Mouse (Mus musculus) thymus, postnatal 4 days (tissue): ENCODE results near the gene Lnpep.
"Not testable (repeated sequence)": the region's sequence is repeated elsewhere in the genome, so short reads cannot be mapped to it uniquely, and the experiment has no call there.

Source experiments
- DNase-seq: peaks from one replicate; pipeline ENCODE4 v3.0.0; 2021

The Lnpep gene

DNA sequence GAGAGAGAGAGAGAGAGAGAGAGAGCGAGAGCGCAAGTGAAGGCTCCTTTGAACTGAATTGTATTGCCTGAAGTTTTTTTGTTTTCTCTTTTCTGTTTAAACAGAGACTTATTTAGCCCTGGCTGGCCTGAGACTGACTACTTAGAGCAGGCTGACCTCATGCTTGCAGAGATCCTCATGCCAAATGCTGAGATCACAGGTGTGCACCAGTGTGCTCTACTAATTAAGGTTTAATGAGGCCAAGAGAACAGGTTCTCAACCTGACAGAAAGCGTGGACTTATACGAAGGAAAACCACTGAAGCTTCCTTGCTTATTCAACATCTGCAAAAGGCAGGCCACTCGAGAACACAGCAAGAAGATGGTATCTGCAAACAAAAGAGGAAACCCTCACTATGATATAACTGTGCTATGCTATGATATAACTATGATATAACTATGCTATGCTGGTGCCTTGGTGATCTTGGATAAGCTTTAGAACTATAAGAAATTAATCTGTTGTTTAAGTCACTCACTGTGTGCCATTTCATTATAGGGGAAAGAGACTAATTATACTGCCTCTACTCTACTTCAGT is 16.3 kb downstream of the Lnpep start:
- DNase-seq = no peak

DNA sequence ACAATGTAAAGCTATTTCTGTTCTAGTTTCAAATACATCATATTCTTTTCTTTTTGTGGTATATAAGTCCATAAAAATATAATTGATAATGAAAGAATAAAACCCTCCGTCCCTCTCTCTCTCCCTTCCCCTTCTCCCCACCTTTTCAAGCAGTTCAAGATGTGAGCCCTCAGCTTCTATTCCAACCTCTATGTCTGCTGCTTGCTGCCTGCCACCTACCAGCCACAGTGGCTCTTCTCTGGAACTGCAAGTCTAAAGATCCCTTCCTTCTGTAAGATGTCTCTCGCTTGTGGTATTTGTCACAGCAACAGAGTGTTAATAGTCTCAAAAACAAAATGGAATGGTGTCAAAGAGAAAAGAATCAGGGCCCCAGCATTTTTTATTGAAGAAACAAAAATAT is 20.3 kb downstream of the Lnpep start:
- no peak for DNase-seq

DNA sequence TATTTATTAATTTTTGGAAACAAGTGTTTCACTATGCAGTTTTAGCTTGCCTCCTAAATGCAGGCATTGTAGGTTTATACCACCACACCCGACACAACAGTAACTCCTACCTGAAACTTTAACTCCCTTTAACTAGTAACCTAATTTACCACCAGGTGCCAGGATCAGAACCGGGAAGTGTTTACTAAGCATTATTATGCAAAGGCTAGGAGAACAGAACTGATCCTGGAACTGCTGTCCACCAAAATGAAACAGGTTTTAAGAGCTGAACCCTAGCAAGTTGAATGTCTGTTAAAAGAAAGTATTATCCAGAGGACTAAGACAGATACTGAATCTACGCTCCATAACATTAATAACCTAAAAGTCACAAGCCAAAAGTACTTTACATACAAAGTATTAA is 21.2 kb downstream of the Lnpep start:
- DNase-seq = no peak

DNA sequence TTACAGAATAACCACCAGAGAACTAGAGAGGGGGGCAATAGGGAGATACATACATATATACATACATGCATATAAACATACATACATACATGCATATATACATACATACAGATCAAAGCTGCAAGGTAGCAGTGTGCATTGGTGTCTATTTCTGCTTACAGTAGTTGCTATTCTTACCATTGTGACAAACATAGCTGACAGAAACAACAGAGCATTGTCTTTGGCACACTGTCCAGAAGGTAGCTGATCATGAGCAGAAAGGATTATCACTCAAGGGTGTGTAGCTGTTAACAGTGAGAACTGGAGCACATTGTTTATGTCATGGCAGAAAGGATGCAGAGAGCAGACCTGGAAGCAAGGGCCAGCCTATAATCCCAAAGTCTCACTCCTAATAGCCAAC is 22.1 kb downstream of the Lnpep start:
- no peak for DNase-seq

DNA sequence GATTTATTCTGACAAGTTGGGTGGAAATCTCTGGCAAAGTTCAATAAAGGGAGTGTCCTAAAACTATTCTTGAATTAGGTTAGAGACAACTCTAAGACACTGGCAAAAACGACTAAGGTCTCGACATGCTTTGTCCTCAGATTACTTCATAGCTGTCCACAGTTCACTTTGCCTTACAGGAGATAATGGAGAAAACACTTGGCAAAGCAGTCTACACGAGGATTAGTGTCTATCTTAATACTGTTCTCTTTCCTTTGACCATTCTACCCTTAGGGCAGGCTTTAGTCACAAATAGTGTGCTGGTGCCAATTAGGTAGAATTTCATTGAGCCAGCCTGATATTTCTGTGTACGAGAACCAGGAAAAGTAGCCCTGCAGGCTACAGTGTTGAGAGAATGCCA is 22.5 kb downstream of the Lnpep start:
- DNase-seq = no peak

DNA sequence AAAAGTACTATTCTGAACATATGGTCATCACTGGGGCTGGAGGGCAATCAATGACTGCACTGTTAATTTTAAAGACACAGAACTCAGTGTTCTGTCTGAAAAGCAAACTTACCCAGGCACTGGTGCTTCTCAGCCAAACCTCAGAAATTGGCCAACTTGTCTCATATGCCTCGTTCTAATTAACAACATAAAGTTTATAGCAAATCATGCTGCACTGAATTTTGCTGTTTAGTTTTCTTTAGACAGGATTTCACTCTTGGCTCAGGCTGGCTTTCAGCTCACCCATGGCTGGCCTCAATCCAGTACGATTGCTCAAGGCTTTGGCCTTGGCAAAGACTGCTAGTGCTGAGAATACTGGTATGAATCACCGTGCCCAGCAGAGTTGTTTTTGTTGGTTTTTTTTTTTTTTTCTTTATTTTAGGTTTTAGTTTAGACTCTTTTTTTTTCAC is 24.0 kb downstream of the Lnpep start:
- DNase-seq = no peak

DNA sequence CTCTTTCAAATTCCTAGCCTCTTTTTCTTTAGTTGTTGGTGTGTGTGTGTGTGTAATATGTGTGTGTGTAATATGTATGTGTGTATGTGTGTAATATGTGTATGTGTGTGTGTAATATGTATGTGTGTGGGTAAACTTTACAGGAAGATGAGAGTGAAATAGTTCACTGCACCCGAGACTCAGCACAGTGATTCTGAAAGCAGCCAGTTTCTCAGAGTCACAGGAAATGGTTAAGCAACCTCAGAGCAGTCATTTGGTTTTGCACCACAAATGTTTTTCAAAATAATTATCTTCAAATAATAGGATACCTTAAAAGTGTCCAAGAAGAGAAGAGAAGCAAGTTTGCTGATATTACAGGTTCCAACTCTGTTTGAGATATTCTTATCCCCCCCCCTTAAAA is 24.8 kb downstream of the Lnpep start:
- no peak for DNase-seq

DNA sequence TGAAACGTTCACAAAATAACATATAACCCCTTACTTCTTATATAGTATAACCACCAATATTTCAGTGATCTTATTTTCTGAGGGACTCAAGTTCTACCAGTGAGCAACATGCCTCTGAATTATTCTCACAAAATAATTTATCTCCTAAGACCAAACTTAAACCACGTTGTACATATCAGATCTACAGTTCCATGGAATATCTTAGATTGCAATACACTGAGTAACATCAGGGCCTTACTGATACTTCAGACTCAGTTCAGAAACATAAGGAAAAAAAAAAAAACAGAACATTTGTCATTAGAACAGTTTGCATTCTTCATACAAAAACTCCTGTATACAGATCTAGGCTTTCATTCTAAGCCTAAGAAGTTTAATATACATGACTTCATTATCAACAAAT is 26.5 kb downstream of the Lnpep start:
- no peak for DNase-seq

DNA sequence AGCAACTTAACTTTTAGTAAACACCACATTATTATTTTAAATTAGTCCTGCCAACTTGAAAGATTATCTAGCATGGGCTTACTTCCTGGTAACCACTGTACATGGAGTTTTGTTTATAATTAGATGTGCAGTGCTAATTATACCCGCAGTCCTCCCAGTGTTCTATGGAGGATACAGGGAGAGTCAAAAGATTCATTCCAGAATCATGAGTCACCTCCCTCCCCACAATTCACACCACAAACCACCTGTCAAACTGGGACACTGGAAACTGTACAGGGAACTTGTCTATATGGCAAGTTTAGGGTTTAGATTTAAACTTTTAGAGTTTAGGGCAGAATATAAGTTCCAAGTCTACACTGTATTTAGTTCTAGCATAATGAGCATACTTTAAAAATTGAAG is 31.9 kb downstream of the Lnpep start:
- DNase-seq = no peak

DNA sequence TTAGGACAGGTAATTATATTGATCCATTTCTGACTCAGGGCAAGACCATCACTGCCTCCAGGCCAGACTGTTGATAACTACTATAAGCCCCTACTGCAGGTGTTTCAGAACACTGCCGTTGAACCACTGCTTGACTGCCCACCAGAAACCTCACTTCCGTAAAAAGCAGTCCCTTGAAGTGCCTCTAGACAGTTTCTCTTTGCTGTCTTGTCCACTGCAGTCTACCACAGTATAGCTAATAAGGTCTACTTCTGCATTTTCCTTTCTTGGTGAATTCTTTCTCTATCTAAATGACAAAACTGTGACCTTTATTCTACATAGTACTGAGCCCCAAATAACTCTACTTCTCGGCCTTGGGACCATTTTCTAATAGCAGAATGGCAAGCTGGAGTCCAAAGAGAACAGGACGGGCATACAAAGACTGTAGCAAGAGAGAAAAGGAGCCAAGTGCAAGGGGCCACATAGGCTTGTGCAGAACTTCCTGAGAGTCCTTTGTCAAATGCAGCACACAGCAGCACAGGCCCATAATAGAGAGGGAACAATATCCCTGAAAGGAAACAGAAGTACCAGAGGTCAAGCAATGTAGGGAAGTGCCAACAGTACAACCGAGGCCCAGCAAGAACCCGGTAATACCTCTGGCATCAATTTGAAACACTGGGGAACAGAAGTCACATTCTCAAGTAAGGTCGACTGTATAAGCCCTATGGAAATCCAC is 37.4 kb downstream of the Lnpep start:
- DNase-seq = no peak

DNA sequence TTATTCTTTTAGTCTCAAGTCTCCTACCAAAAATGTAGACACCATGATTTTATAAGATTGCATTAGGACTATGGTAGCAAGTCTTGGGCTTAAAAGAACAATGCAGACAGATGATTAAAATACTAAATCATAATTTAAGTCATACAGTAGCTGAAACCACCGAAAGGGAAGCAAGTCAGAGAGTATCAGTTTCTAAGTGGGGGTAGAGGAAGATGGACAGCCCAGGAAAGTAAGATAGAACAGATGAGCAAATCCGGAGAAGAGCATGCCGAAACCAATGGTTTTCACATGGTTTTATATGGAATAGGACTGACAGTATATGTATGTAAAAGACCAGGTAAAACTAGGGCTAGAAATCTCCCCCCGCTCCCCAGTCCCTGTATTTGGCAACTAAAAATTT is 39.7 kb downstream of the Lnpep start:
- DNase-seq = no peak

DNA sequence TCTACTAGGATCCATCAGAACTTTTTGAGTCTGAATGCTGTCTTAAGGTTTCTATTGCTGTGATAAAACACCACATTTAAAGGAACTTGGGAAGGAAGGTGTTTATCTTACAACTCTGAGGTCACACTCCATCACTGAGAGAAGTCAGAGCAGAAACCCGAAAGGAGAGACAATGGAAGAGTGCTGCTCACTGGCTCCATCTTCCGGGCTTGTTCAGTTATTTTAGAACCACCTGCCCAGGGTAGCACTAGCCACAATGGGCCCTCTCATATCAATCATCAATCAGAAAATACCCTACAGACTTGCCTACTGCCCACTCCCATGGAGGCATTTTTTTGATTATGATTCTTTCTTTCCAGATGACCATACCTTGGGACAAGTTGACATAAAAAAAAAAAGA is 41.0 kb downstream of the Lnpep start:
- peak; percentile 27 for DNase-seq

DNA sequence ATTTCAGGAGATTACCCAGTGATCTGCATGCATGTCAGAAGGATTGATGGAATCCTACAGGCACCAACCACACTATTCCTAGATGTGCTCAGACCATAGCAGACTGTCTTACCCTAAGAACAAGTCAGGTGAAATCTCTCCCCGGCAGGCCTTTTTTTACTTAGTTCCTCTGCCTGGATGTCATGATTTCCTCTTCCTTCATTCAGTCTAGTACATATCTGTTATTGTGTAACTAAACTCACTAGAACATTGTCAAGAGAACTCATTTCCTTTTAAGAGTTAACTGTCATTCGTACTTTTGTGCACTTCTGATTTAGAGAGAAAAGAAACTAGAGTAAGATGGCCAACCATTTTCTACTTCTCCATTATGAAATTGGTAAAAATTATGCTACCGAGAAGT is 43.6 kb downstream of the Lnpep start:
- DNase-seq = no peak

DNA sequence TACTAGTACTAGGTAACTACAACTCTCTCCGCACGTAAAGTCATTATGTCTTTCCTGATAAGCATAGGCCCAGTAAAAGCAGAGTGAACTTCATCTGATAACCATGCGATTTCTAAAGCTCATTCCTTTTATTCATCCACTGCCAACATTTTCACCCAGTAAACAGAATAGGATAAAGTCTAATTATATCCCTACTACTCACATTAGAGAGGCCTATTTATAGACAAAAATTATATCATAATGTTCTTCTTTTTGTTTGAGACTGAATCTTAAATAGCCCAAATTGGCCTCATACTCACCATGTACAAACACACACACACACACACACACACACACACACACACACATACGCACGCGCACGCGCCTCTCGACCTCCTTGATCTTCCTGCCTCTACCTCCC is 48.5 kb downstream of the Lnpep start:
- no peak for DNase-seq

DNA sequence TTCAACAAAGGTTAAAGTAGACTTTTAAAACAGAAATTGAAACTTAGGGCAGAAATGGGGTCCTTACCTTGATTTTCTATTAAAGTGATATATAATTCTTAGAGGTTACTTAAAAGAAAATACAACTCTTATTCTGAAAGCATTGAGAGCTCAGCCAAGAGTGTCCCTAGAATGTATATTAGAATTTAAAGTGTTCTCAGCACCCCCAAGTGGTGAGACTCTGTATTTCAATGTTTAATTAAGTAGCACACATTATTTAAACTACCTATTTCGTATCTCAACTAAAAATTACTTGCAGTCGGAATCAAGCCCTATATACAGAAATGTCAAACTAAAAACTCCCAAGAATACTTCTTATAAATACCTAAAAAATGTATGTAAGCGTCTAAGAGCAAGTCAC is 57.8 kb downstream of the Lnpep start:
- no peak for DNase-seq

DNA sequence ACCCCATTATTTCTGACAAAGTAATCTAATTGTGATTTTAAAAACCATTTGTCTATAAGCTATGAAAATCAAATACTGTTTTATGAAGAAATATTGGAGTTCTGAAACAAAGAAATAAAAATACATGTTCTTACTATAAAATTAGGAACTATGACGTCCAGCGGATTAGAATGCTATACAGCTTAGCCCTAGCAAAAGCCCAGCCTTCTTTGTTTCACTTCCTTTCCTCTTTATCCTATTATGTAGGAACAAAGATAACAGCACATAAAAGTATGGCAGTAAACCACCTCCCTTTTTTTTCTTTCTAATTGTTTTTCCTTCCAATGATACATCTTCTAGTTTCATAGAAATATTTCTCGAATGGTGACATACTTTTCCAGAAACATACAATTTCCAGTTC is 75.9 kb downstream of the Lnpep start:
- no peak for DNase-seq

DNA sequence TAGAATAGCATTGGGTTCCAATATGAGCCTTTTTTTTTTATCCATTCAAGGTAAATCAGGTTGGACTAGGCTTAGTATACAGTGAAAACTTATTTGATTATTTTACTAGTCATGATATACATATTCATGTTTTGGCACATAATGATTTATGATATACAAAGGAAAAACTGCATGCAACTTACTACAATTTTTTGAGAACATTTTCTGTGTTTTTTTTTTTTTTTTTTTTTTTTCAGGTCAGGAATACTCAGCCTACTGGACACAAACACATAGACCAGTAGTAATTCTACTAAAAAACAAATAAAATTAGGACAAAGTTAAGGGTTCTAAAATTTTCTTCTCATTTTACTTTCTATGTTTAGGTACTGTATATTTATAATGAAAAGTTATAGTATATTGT is 93.5 kb downstream of the Lnpep start:
- DNase-seq = no peak

DNA sequence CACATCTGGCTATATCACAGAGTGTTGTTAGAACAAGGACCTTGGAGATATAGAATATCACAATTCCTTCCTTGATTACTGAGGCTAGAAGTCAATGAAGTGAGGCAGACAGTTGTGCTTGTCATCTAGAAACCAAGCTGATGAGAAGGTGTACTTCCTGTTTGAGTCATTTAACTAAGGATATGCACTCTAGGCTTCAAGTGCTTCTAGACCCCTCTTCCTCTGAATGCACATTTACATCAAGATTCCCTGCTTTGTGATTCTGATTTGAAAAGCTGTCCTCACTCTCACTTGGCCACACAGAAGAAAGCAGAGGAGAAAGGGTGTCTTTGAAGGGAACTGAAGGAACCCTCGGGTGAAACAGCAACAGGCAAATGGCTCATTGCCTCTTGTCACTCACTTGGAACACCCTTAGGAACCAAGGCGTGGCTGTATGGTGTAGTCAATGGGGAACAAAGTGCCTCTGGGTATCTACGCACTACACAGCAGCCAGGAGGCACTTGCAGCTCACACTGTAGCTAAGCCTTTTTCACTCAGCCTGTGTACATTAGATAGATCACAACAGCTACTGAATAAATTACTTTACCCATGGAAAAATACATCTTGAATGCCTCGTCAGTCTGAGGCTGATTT is 108.3 kb downstream of the Lnpep start:
- DNase-seq = no peak

DNA sequence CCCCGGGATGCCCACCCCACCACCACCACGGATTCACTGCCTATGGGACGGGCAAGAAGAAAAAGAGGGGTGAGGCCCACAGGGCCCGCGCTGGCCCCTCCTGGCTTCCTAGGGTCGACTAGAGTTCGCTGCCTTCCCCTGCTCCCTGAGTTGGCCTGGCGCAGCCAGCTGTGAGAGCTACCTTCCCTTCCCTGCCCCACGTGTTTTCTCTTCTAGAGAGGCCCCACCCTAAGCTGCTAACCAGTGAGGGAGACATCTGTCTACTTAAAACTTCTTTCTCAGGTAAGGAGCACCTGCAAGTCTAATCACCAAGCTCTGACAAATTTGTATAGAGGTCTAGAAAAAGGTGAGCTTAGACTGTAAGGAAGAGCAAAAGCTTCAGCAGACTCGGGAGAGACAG is 118.2 kb downstream of the Lnpep start:
- no peak for DNase-seq

DNA sequence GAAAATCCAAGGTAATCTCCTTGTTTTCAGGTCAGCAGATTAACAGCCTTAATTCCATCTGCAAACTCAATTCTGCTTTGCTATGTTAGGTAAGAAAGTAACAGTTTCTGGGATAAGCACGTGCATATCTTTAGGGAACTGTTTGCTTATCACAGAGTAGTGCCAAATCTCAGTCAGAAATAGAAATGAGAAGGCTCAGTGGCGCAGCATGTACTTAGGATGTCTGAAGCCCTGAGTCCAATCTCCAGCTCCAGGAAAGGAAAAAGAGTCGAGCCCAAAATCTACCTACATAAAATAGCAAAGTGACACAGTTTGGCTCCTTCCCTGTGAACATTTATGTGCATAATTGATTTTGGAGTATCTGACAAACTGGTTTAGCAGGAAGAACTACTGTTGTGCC is 125.6 kb downstream of the Lnpep start:
- DNase-seq = no peak

DNA sequence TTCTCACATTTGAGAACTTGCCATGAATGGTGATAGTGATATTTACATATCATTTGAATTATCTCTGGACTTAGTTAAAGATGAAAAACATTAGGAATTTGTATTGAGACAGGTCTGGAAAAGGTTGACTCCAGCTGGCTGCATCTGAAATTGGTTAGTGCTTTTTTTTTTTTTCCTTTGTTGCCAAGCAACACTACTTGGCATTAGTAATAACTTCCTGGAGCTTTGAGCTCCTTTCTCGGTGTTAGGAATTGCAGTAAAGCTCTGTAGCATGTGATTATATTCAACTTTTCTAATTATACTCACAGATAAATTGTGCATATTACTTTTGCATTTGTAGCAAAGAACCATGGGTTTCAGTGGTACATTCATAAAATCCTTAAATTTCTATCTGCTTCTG is 126.0 kb downstream of the Lnpep start:
- DNase-seq = no peak

DNA sequence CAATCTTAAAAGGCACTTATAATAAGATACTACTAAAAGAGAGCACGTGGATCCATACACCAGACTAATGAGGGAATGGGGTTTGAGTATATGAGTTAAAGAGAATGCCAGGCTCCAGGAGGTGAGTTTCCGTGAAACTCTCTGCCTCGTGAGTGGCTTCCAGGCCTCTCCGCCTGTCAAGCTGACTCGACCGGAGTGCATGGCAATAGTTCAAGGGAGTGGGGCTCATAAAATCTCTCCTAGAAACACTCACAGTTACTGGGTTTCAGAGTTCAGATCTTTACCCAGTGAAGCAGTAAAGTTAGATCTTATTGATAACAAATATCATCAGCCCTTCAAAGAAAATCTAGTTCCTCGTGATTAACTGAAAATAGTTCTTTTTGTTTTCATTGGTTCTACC is 128.1 kb downstream of the Lnpep start:
- no peak for DNase-seq

DNA sequence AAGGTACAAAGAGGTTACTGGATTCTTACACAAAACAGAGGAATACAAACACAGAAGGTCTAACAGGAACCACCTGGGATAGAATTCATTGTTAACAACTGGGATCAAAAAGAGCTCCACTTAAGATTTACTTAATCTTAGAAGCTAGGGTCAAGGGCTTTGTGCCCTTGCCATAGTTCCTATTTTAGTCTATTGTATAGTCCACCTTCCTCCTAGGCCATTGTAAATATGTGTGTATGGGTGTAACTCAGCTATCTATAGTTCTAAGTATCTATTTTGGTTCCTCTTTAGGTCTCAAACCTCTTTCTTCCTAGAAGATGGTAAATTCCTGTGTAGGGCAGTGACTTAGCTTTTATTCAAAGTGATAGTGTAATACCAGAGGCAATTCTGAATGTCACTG is 128.6 kb downstream of the Lnpep start:
- DNase-seq = not testable (repeated sequence)

DNA sequence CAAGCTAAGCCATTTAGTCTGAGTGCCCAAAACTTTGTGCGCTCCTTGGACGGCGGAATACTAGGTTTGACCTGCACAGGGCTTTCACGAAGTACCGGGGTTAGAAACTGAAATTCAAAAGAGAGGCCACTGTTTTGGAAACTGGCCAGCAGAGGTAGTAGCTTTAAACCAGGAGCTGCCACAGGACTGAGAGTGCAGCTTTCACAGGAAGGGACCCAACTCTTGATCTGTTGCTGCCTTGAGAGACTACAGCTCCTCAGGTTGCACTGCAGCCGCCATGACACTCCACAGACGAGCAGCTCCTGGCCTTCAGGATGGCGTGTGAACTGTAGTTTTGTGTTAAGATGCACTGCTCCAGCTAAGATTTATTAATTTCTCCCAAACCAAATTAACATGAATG is 132.7 kb downstream of the Lnpep start:
- no peak for DNase-seq

DNA sequence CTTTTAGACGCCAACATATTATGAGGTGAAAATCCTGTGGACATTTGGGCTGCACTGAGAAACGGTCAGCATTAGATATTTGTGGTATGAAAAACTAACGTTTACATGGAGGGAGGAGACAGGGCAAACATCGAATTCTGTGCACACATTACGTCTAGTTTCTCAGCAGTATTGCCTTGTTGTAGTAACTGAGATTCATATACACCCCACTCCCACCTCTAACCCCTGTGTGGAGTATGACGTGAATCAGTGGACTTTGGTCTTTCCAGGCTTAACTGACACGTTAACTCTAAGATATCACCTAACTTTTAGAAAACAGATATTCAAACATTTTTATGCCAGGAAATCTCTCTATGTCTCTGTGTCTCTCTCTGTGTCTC is 133.2 kb downstream of the Lnpep start:
- no peak for DNase-seq
